Mouse (Mus musculus) liver, embryonic 14.5 days (tissue): ENCODE measurements around the gene Tmx1. TPM values are rescaled to one million over a fixed set of nuclear protein-coding genes. Genes with fewer than 3 reads are reported as not detected.

Source experiments
- ATAC-seq: fragments of 200-750 bp; cut with Nextera tagmentation; 2 replicates; pipeline ENCODE4 v1.8.0; 2017; ENCODE audit warnings: moderate number of reproducible peaks, mild to moderate bottlenecking, moderate library complexity; ENCODE audit not compliant: insufficient read depth
- DNase-seq, 3 experiments: peaks; one replicate each; pipeline ENCODE4 v3.0.0-alpha.2; 2012 to 2013; ENCODE audit warnings: low read depth in 3 of 3, low spot score in 3 of 3
- H3K27ac ChIP-seq: fragments of 300-500 bp; sonication (generic); 2 replicates; pipeline ENCODE4 v1.5.1; 2014; ENCODE audit warnings: moderate library complexity, mild to moderate bottlenecking, control low read depth, inconsistent platforms
- H3K27me3 ChIP-seq: fragments of 300-500 bp; sonication (generic); 2 replicates; pipeline ENCODE4 v1.6.1; 2014; ENCODE audit warnings: mild to moderate bottlenecking, low read length, moderate library complexity; ENCODE audit not compliant: control insufficient read depth, insufficient read depth
- H3K36me3 ChIP-seq: fragments of 300-500 bp; sonication (generic); replicated peaks from 2 replicates; pipeline ENCODE4 v1.6.1; 2014; ENCODE audit warnings: low read depth; ENCODE audit not compliant: control insufficient read depth, insufficient read depth
- H3K4me1 ChIP-seq, 2 experiments: fragments of 200-500 bp in 1 of 2; fragments of 300-500 bp in 1 of 2; sonication (generic) in 1 of 2; replicated peaks; 2 replicates each; pipeline ENCODE4 v1.6.1; 2012 to 2014; ENCODE audit warnings: antibody characterized with exemption in 1 of 2, inconsistent platforms in 1 of 2, low read length in 1 of 2; ENCODE audit not compliant: control insufficient read depth in 2 of 2, insufficient read depth in 2 of 2
- H3K4me2 ChIP-seq: fragments of 300-500 bp; sonication (generic); 2 replicates; pipeline ENCODE4 v1.6.1; 2014; ENCODE audit warnings: low read depth, mild to moderate bottlenecking, control low read depth, moderate library complexity
- H3K4me3 ChIP-seq, 2 experiments: fragments of 200-500 bp in 1 of 2; fragments of 300-500 bp in 1 of 2; sonication (generic) in 1 of 2; 2 replicates each; pipeline ENCODE4 v1.5.1; 2012 to 2014; ENCODE audit warnings: low read depth in 2 of 2, low read length in 2 of 2, mild to moderate bottlenecking in 2 of 2, control low read depth in 1 of 2, inconsistent platforms in 1 of 2, moderate library complexity in 1 of 2; ENCODE audit not compliant: insufficient read depth in 1 of 2
- H3K9ac ChIP-seq: fragments of 300-500 bp; sonication (generic); replicated peaks from 2 replicates; pipeline ENCODE4 v1.6.1; 2014; ENCODE audit warnings: mild to moderate bottlenecking, control low read depth, moderate library complexity
- H3K9me3 ChIP-seq: fragments of 300-500 bp; sonication (generic); 2 replicates; pipeline ENCODE4 v1.6.1; 2016; ENCODE audit warnings: low read length, mixed read lengths; ENCODE audit not compliant: control insufficient read depth
- CTCF ChIP-seq: IDR thresholded peaks from 2 replicates; pipeline ENCODE4 v1.5.1; 2016; ENCODE audit warnings: antibody characterized with exemption, low read depth, control low read depth
- EP300 ChIP-seq: IDR thresholded peaks from 2 replicates; pipeline ENCODE4 v1.6.1; 2016; ENCODE audit warnings: antibody characterized with exemption, low read depth
- WGBS: fragments of 180-500 bp; shearing (Covaris S2); extraction: QIAGEN DNeasy Blood & Tissue Kit; methylation state at CpG from one replicate; pipeline ENCODE4 v1.1.7; 2014; ENCODE audit not compliant: insufficient replicate concordance; 5-methylcytosine and 5-hydroxymethylcytosine counted together
- polyA plus RNA-seq, 2 experiments: library from polyadenylated mRNA; depleted of rRNA in 1 of 2; stranded (reverse) in 1 of 2; unstranded in 1 of 2; fragments of >200 nt; fragmentation: Nextera tagmentation in 1 of 2; extraction: Ambion mirVana in 1 of 2; gene quantifications; 2 replicates each; pipeline versions ENCODE4 v1.2.1 to v1.2.3; 2012 to 2014

Tmx1 gene
- polyA plus RNA-seq (2012; rRNA removed) (19.7 and 32.9 TPM in 2 replicates), polyA plus RNA-seq (2014; fragmentation: Nextera tagmentation; extraction: Ambion mirVana) (86.2 and 87.8 TPM in 2 replicates)

DNA sequence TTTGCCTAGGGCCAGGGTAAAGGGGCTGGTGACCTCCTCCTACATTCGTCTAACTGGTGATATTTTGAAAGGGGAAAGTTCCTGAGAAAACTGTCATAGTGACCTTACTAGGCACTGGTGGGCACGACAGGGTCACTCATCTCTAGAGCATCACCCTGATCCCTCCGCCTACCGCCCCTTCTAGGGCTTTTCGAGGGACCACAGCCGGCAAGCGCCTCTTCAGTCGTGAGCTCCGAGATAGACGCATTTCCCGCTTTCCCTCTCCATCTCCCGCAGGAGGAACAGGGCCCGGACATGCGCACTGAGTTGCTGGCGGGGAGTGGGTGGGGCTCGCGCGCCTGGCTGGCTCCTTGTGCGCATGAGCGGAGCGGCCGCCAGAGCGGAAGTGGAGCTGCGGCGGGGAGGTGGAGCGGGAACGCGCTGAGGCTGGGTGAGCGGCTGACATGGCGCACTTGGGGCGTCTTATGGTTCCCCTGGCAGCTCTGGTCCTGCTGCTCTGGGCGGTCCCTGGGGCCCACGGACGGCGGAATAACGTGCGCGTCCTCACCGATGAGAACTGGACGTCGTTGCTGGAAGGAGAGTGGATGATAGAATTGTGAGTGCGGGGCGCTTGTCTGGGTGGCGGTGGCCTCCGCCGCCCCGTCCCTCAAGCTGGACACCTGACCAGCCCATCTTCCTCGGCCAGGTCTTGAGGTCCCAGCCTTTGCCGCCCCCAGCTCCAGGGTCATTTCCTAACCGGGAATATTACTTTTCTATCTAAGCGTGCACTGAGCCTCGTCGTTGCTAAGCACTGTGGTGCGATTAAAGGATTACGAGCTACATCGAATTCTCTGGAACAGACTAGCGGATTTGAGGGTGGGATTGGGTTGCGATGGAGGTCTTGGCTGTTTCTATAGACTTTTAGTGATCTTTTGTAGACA, at the start of gene Tmx1:
TSS of gene Tmx1 (plus strand) at position 370 of the 920 bp plus-strand sequence.
- under 1% methylated on average over 58 of the region's 58 CpGs for WGBS
- Histone ChIP-seq H3K36me3 (peaks cover 20% of the 10 kb centered on the region), H3K27ac (peak within 1 kb of the TSS; percentile 99), H3K4me3 (peak within 1 kb of the TSS; percentile 82 to 94), H3K4me2 (peak within 1 kb of the TSS; percentile 99), H3K4me1 (peaks cover 36 to 39% of the 10 kb centered on the region in 2 experiments), H3K9ac (peak within 1 kb of the TSS; percentile 92), H3K9me3 (no peaks in the 10 kb centered on the region), H3K27me3 (no peaks in the 10 kb centered on the region)
- peak; percentile 88 for ATAC-seq
- peak; percentile 30; the same call in 1 of the 2 replicates for TF ChIP-seq CTCF
- no peak for TF ChIP-seq EP300
- peak; percentile 87 to 92 (median 90) for DNase-seq

DNA sequence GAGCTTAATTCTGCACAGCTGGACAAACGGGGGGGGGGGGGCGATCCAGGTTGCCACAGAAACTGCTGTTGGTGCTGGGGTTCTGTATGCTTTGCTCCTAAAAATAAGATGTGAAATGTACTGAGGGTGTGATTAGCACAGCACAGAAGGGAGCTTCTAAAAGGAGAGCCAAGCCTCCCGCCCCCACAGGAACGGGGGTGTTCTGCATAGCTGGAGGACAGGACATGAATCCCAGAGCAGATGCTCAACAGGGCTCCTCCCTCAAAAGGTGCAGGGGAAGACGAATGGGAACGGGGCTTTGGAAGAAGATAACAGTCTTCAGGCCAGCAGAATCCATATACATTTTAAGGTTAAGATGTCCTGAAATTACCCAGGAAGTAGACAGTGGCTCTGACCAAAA, 48.6 kb upstream of the Tmx1 start:
- Histone ChIP-seq H3K4me2 (no peak overlapping the region), H3K4me1 (no peaks in the 10 kb centered on the region), H3K9me3 (no peaks in the 10 kb centered on the region), H3K36me3 (no peaks in the 10 kb centered on the region), H3K27me3 (no peaks in the 10 kb centered on the region), H3K27ac (no peak overlapping the region), H3K9ac (no peak overlapping the region), H3K4me3 (no peak overlapping the region)
- no peak for ATAC-seq
- DNase-seq = no peak
- WGBS = 40% methylated on average over 6 of the region's 6 CpGs
- no peak for TF ChIP-seq CTCF
- TF ChIP-seq EP300 = no peak

DNA sequence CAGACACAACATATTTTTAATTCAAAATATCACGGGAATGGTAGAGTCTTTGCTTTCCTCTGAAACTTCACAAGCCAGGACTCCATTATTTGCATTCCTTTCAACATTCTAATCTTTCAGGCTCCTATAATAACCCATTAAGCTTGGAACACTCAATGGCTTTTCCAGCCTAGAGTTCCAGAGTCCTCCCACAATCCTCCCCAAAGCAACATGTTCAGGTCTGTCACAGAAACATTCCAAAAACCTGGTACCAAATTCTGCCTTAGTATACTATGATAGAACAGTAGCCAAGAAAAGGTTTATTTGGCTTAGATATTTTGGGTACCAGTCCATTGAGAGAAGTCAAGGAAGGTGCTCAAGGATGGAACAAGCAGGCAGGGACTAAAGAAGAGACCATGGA, 44.5 kb upstream of the Tmx1 start:
- H3K27me3 ChIP-seq = no peaks in the 10 kb centered on the region
- no peak overlapping the region for H3K9ac ChIP-seq
- ATAC-seq = no peak
- no peaks in the 10 kb centered on the region for H3K4me1 ChIP-seq
- no peak overlapping the region for H3K4me2 ChIP-seq
- no peaks in the 10 kb centered on the region for H3K9me3 ChIP-seq
- DNase-seq = no peak
- 62% methylated on average over 1 of the region's 1 CpGs for WGBS
- H3K4me3 ChIP-seq = no peak overlapping the region
- H3K36me3 ChIP-seq = no peaks in the 10 kb centered on the region
- no peak overlapping the region for H3K27ac ChIP-seq
- TF ChIP-seq CTCF (no peak), EP300 (no peak)

DNA sequence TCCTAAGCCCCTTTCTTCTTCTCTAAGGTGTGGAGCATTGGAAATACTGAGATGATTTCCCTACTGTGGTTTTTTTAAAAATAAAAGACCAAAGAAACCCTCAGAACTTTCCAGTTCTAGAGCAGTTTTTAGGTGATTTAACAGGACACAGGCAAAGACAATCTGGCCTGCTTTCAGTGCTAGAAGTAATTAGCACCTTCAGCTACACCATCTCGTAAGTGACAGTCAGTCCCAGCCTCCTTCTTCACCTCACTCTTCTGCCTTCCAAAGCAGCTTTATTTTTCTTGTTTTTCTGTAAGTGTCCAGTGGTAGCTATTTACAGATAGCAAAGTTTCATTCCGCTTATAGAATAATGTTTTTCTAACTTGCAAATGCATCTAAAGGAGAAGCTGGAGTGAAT, 43.3 kb upstream of the Tmx1 start:
- WGBS = 43% methylated on average over 2 of the region's 2 CpGs

DNA sequence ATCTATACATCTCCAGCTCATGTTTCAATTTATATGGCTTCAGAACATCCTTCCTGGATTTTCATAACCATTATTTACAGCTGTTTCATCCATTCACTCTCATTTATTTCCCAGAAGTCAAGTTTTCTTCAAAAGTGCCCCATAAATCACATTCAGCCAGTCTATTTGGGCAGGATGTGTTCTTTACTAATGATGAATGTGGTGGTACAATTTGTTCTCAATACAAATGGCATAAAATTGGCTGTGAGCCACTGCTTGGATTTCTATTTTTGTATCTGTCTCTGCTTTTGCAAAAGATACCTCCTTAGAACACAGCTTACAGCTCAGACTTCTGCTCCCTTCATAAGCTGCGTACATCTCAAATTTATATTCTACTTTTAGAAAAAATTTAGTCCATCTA, 32.7 kb upstream of the Tmx1 start:
- 76% methylated on average over 1 of the region's 1 CpGs for WGBS
- H3K4me3 ChIP-seq = no peak overlapping the region

More for the DNA sequence above, 43.3 kb upstream of the Tmx1 start:
- DNase-seq = no peak
- Histone ChIP-seq H3K27me3 (no peaks in the 10 kb centered on the region), H3K36me3 (no peaks in the 10 kb centered on the region), H3K9ac (no peak overlapping the region), H3K4me1 (no peaks in the 10 kb centered on the region), H3K9me3 (no peaks in the 10 kb centered on the region), H3K4me2 (no peak overlapping the region), H3K4me3 (no peak overlapping the region), H3K27ac (no peak overlapping the region)
- no peak for ATAC-seq
- TF ChIP-seq CTCF (no peak), EP300 (no peak)

More for the DNA sequence above, 32.7 kb upstream of the Tmx1 start:
- Histone ChIP-seq H3K4me1 (no peaks in the 10 kb centered on the region), H3K9ac (no peak overlapping the region), H3K27ac (no peak overlapping the region), H3K36me3 (no peaks in the 10 kb centered on the region), H3K27me3 (no peaks in the 10 kb centered on the region), H3K9me3 (no peaks in the 10 kb centered on the region), H3K4me2 (no peak overlapping the region)
- no peak for DNase-seq
- TF ChIP-seq EP300 (no peak), CTCF (no peak)
- no peak for ATAC-seq
